Mouse (Mus musculus) ES-E14 (cell line): ENCODE measurements around the gene Rbfox3.

ENCODE experiments used
- CHD2 ChIP-seq: IDR thresholded peaks from 2 replicates; pipeline ENCODE4 v1.6.1; 2014; ENCODE audit warnings: mild to moderate bottlenecking, low read depth, low read length, inconsistent platforms
- HCFC1 ChIP-seq: IDR thresholded peaks from 2 replicates; pipeline ENCODE4 v1.6.1; 2012; ENCODE audit warnings: low read length, inconsistent platforms, borderline replicate concordance; ENCODE audit not compliant: insufficient read depth
- MAFK ChIP-seq: IDR thresholded peaks from 2 replicates; pipeline ENCODE4 v1.6.1; 2014; ENCODE audit warnings: mild to moderate bottlenecking, low read depth, low read length, inconsistent platforms; ENCODE audit not compliant: insufficient read depth
- ZC3H11A ChIP-seq: IDR thresholded peaks from 2 replicates; pipeline ENCODE4 v1.6.1; 2012; ENCODE audit warnings: low read depth, mild to moderate bottlenecking, inconsistent platforms, low read length, borderline replicate concordance
- ZNF384 ChIP-seq: IDR thresholded peaks from 2 replicates; pipeline ENCODE4 v1.6.1; 2012; ENCODE audit warnings: low read depth, low read length, inconsistent platforms

- no peak for TF ChIP-seq ZC3H11A
- TF ChIP-seq MAFK, result no peak
- no peak for TF ChIP-seq CHD2
- TF ChIP-seq HCFC1, result no peak
- no peak for TF ChIP-seq ZNF384
These were observed 408.4 kb downstream of the Rbfox3 start for GRCm38 (mm10) chr11:118502990-118503389.
